ENCODE assay signal across 15 mouse cellular contexts in the genomic region with DNA sequence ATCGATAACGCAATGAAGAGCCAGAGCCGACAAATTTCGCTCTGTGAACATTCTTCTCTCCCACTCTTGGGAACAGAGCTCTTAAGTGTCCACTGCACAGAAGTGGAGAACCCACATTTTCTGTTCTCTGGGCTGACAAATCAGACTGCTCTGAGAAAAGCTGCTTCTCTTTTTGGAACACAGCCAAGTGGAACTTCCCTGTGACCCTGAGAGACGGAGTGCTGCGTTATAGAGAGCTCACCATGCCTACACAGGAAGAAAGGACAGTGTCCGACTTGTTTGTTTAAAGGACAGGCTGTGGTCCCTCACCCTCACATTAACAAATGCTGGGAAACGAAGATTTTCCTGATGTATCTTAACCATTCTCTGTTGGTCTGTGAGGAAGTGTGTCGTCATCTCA. TPM values are rescaled to one million over a fixed set of nuclear protein-coding genes. Genes with fewer than 3 reads are reported as not detected.
DNase-seq lines count a peak whose midpoint lies in the region; ATAC-seq lines count a peak whose summit lies in the region.
"Had no signal": no experiment of that assay in that cellular context is flagged by ENCODE, and none has a peak within 500 bp of the region (broad histone marks: within the 10 kb centered on the region; RNA-seq: fewer than 3 reads in every experiment).

No protein-coding gene starts in this region.

- DNase-seq in lung, postnatal 14 days: no peak
- DNase-seq in adipocyte (ENCODE audit: low spot score): peak; percentile 52
- DNase-seq in layer of hippocampus, adult 18-20 months (ENCODE audit: low spot score in 2 of 2): no peak
- DNase-seq in yolk sac, embryonic 10.5 days (ENCODE audit: low spot score): no peak
- DNase-seq: cerebellum, adult 11 months; cerebellum, postnatal 25 days; lung, postnatal 36 days had no signal

- H3K9ac ChIP-seq in heart, embryonic 13.5 days: no peak overlapping the region
- H3K9ac ChIP-seq in heart, embryonic 11.5 days (ENCODE audit: low read depth, low read length): no peak overlapping the region
- no peak overlapping the region for H3K9ac ChIP-seq in lung, embryonic 16.5 days (ENCODE audit: low read length)
- H3K9ac ChIP-seq: limb, embryonic 15.5 days; neural tube, embryonic 12.5 days had no signal

- H3K9me3 ChIP-seq in heart, embryonic 13.5 days: no peaks in the 10 kb centered on the region
- no peaks in the 10 kb centered on the region for H3K9me3 ChIP-seq in heart, embryonic 11.5 days (replicated peaks; ENCODE audit: control insufficient read depth, low read length)
- no peaks in the 10 kb centered on the region for H3K9me3 ChIP-seq in lung, embryonic 16.5 days (ENCODE audit: control insufficient read depth, low read length)
- no peaks in the 10 kb centered on the region for H3K9me3 ChIP-seq in megakaryocyte, embryonic 14.5 days
- H3K9me3 ChIP-seq: forebrain, embryonic 10.5 days; limb, embryonic 15.5 days; neural tube, embryonic 12.5 days had no signal

- no peak overlapping the region for H3K4me3 ChIP-seq in heart, embryonic 13.5 days
- no peak overlapping the region for H3K4me3 ChIP-seq in heart, embryonic 11.5 days (ENCODE audit: low read depth, low read length)
- no peak overlapping the region for H3K4me3 ChIP-seq in lung, embryonic 16.5 days (ENCODE audit: low read length)
- peak overlapping the region; percentile 50 for H3K4me3 ChIP-seq in megakaryocyte, embryonic 14.5 days (replicated peaks)
- H3K4me3 ChIP-seq: forebrain, embryonic 10.5 days; limb, embryonic 15.5 days; neural tube, embryonic 12.5 days had no signal

- H3K27me3 ChIP-seq in heart, embryonic 13.5 days (replicated peaks): no peaks in the 10 kb centered on the region
- H3K27me3 ChIP-seq in heart, embryonic 11.5 days (ENCODE audit: control insufficient read depth, insufficient read depth, low read length): no peaks in the 10 kb centered on the region
- no peaks in the 10 kb centered on the region for H3K27me3 ChIP-seq in lung, embryonic 16.5 days (ENCODE audit: control insufficient read depth, insufficient read depth, low read depth, low read length)
- H3K27me3 ChIP-seq in megakaryocyte, embryonic 14.5 days (replicated peaks): peaks cover 31% of the 10 kb centered on the region
- H3K27me3 ChIP-seq: limb, embryonic 15.5 days; neural tube, embryonic 12.5 days had no signal

- no peak overlapping the region for H3K27ac ChIP-seq in heart, embryonic 13.5 days (replicated peaks)
- H3K27ac ChIP-seq in heart, embryonic 11.5 days (ENCODE audit: low read depth, low read length): no peak overlapping the region
- H3K27ac ChIP-seq in lung, embryonic 16.5 days (ENCODE audit: low read length): no peak overlapping the region
- H3K27ac ChIP-seq: forebrain, embryonic 10.5 days; kidney, postnatal 0 days; limb, embryonic 15.5 days; neural tube, embryonic 12.5 days had no signal

- no peak for ATAC-seq in heart, embryonic 13.5 days (ENCODE audit: extremely low read depth, insufficient number of reproducible peaks, low FRiP score, low TSS enrichment)
- ATAC-seq in heart, embryonic 11.5 days (replicated peaks; ENCODE audit: insufficient number of reproducible peaks, low FRiP score, low TSS enrichment): no peak
- ATAC-seq in lung, embryonic 16.5 days (ENCODE audit: low read depth): peak; percentile 62

- peak overlapping the region; percentile 36 for H3K4me2 ChIP-seq in heart, embryonic 13.5 days
- no peak overlapping the region for H3K4me2 ChIP-seq in heart, embryonic 11.5 days
- H3K4me2 ChIP-seq in lung, embryonic 16.5 days (ENCODE audit: low read depth, low read length): peak overlapping the region; percentile 27; the same call in 1 of the 2 replicates
- H3K4me2 ChIP-seq: limb, embryonic 15.5 days; neural tube, embryonic 12.5 days had no signal

- H3K36me3 ChIP-seq in heart, embryonic 13.5 days: no peaks in the 10 kb centered on the region
- no peaks in the 10 kb centered on the region for H3K36me3 ChIP-seq in heart, embryonic 11.5 days (ENCODE audit: control insufficient read depth, insufficient read depth, low read length)
- no peaks in the 10 kb centered on the region for H3K36me3 ChIP-seq in lung, embryonic 16.5 days (ENCODE audit: control insufficient read depth, insufficient read depth, low read length)
- H3K36me3 ChIP-seq in megakaryocyte, embryonic 14.5 days (replicated peaks; ENCODE audit: low read length): no peaks in the 10 kb centered on the region
- H3K36me3 ChIP-seq: forebrain, embryonic 10.5 days; limb, embryonic 15.5 days; neural tube, embryonic 12.5 days had no signal

- 43% methylated on average over 9 of the region's 9 CpGs for WGBS in heart, embryonic 13.5 days
- WGBS in heart, embryonic 11.5 days (ENCODE audit: insufficient replicate concordance): 48% methylated on average over 9 of the region's 9 CpGs
- 28% methylated on average over 9 of the region's 9 CpGs for WGBS in lung, embryonic 16.5 days

- H3K4me1 ChIP-seq in heart, embryonic 13.5 days: peaks cover 8% of the 10 kb centered on the region
- H3K4me1 ChIP-seq in heart, embryonic 11.5 days (ENCODE audit: control insufficient read depth, insufficient read depth, low read length): 0 out of 2 replicates have a peak, but pooled peaks cover 3% of the 10 kb centered on the region
- peaks cover 10% of the 10 kb centered on the region for H3K4me1 ChIP-seq in lung, embryonic 16.5 days (replicated peaks; ENCODE audit: control insufficient read depth, insufficient read depth, low read length)
- H3K4me1 ChIP-seq in megakaryocyte, embryonic 14.5 days: peaks cover 10% of the 10 kb centered on the region
- H3K4me1 ChIP-seq: neural tube, embryonic 12.5 days had no signal

RNA-seq across cellular contexts. Expression of a gene that starts 11.8 kb away (rescaled TPM):
- 6.1 and 6.9 TPM in 2 replicates for polyA plus RNA-seq in heart, embryonic 13.5 days (2015; fragmentation: Nextera tagmentation; extraction: Ambion mirVana)
- polyA plus RNA-seq in heart, embryonic 11.5 days (2014; fragmentation: Nextera tagmentation; extraction: Ambion mirVana): 6.7 and 7.3 TPM in 2 replicates
- polyA plus RNA-seq in lung, embryonic 16.5 days (2015; fragmentation: Nextera tagmentation; extraction: Ambion mirVana): 0.64 and 0.67 TPM in 2 replicates
- 0.04 TPM in 1 of 2 replicates, not detected in the other for polyA plus RNA-seq in megakaryocyte, embryonic 14.5 days (2012; ENCODE audit: insufficient read depth, low replicate concordance)
- 100 to 1,000 TPM; 130 TPM for total RNA-seq in layer of hippocampus, adult 18-20 months (2021)
